Mouse (Mus musculus): ENCODE data around the gene Nrxn3.
A peak's percentile ranks its signal among the peaks of the same experiment; 100 is the strongest.

The Nrxn3 gene

GRCm38 (mm10) chr12:89198764-89199525, 476.3 kb downstream of the Nrxn3 start:
- DNase-seq: no peak

DNA sequence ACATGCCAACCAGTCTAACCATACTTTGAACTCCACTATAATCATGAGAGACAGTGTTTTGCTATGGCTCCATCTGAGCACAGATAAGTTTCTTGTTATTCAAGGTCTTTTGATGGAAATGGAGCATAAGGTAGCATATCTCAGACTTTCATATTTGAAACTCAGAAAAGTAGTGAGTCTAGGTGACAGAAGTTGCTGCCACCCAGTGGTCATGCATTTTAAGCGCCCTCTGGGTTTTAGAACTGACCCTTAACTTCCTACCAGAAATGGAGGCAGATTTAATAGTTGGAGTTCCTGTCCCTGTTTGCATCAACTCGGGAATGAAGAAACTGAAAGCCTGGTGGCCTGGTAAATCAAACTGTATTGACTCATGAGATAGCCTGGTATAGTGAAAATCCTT, 488.9 kb downstream of the Nrxn3 start:
- DNase-seq: no peak

GRCm38 (mm10) chr12:89239826-89240225, 517.1 kb downstream of the Nrxn3 start:
- no peak for DNase-seq

DNA sequence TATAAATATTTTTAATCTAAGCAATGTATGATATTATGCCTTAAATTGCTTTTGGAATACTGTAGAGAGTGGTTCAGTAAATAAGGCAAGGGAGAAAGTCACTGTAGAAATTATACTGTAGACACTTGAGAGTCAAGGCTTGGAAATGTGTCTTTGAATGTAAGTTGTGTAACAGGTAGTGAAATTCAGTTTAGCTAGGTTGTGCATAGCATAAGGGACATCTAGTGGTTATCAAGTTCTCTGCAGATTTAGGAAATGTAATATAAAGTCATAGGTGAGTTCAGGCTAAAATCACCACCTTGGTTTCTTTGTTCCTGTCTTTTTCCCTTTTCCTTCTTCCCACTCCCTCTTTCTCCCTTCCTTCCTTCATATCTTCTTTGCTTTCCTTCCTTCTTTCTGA, 518.9 kb downstream of the Nrxn3 start:
- no peak for DNase-seq

DNA sequence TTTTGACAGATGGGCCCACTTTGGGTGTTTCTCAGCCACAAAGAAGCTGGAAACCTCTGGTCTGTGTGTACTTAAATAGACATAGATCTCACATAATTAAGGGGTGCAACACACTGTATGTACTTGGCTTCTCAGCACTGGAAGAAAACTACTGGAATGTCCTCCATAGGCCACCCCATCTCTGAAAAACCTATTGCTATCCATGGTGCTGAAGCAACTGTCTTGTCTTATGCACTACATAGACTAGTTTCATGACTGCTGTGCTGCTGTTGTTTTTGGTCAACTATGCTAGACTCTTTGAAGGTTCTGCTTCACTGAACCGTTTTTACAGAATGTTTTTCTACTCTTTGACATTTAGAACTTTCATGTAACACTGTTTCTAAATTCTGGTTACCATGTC, 519.8 kb downstream of the Nrxn3 start:
- no peak for DNase-seq

- no peak for DNase-seq
Observed at GRCm38 (mm10) chr12:89255275-89255892, 532.7 kb downstream of the Nrxn3 start.

DNA sequence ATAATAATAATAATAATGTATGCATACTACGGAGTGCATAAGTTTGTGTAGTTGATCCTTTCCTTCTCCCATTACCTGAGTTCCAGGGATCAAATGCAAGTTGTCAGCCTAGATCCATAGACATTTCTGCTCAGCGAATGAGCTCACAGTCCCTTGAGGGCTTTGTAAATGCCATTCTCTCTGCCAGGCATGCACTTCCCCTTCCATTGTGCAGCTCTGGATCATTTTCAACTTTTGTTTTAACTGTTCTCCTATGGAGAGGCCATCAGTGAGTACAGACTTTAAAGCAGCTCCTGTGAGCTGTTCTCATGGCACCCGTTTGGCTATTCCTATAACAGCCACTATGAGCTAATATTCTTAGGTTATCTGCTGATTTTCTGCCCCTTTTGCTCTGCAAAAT, 536.2 kb downstream of the Nrxn3 start:
- DNase-seq: no peak

GRCm38 (mm10) chr12:89260076-89260475, 537.4 kb downstream of the Nrxn3 start:
- DNase-seq: no peak

DNA sequence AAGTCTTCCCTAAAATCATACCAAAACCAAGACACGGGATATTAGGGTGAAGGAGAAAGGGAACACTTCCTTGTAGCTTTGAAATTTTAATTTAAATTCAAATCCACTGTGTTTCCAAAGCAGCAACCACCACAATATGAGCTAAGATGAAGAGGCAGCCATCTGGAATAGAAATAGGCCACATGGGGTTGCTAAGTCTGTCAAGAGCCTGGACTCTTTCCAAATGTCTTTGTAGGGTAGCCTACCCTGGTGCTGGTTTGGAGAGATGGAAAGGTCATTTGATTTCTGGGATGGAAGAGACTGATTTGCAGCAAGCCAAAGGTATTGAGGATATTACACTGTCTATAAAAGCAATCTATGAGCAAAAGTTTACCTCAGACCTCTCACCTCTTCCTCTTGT, 539.6 kb downstream of the Nrxn3 start:
- DNase-seq: no peak

DNA sequence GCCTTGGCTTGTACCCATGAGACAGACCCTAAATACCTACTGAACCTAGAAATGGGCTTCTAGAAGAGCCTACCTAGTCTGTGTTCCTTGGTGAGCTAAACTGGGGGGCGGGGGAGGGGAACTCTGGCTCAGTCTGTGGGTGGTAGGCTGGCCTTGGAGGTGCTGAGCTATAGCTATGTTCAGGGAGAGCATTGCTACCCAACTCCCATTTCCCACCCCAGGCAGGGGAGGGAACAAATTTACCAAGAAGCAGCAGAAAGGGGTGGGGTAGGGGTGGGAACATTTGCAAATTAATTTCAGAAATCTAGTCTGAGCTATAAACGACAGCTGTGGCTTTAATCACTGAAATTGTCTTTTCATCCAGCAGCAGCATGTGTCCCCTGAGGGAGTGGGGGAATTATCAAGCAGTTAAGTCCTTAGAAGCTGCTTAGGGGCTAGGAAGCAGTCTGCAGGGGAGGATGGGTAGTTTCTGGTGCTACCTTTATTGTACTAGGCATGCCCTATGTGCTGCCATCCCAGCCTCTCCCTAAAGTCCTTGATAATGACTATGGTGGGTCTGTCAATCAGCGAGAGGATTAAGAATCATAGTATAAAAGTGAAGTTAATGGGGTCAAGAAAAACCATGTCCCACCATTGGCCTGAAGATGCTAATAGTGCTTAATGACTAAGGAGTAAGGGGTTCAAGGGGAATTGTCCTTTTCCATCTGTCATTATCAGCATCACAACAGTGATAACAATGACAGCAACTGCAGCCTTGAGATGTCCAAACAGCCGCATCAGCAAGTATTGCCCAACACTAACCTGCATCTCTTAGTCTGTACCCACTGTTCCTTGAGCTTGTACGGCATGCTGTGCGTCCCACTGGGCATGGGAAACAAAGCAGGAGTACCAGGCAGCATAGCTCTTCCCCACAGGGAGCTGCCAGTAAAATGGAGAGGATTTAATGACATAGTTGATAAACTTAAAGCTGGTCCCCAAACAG, 560.0 kb downstream of the Nrxn3 start:
- DNase-seq: no peak

- DNase-seq: no peak
Observed at GRCm38 (mm10) chr12:89284412-89284811, 561.7 kb downstream of the Nrxn3 start.

DNA sequence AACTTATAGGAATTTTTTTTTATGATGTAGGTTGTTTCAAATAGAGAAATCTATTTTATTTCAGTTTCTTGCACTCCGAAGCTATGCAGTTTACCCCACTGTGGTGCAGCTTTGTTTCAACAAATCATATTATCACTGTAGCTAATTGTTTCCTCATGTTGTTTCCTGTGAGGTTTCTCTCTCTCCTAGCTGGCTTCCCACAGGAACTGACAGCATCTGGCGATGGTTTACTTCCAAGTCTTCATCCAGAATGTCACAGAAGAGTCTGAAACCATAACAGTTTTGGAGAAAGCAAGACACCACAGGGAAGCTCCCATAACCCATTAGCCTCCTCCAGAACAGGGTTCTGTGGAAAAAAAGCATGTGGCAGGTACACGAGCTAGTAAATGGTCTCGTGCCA, 564.4 kb downstream of the Nrxn3 start:
- no peak for DNase-seq

- no peak for DNase-seq
Observed at GRCm38 (mm10) chr12:89289589-89290274, 567.1 kb downstream of the Nrxn3 start.

DNA sequence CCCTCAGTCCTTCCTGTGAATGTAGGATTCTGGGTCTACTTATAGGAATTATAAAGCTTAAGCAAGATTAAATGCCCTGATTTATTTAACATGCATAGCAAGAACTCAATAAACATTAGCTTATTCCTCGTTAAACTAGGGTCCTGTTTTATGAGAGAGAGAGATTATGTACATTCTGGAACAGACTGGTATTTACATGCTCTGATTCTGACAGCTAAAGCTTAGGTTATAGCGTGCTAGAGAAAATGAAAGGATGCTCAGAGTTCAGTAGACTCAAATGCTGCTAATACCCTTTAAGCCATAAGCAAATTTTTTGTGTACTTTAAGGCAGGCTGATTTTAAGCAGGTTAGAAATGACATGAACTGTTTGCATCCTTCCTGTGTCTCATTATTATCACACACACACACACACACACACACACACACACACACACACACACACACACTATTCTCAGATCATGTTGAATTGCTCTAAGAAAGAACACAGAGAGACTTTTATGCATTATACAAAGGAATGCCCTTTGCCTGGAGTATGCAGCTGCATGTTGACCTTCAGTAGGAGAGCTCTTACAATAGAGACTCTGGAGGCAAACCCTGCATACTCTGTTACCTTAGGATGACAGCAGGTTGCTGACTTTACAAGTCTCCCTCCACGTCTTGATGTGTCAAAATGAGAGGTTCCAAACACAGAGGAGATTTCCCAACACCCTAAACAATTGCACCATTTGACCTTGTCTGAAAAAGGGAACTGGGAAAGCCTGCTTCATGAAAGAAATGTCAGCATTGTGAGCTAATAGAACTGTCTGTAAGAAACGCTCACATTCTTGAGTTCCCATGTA, 568.3 kb downstream of the Nrxn3 start:
- no peak for DNase-seq

GRCm38 (mm10) chr12:89302011-89302410, 579.3 kb downstream of the Nrxn3 start:
- DNase-seq: peak in 1 of 2 experiments; percentile 17

- DNase-seq: no peak
Observed at GRCm38 (mm10) chr12:89310200-89310599, 587.5 kb downstream of the Nrxn3 start.

DNA sequence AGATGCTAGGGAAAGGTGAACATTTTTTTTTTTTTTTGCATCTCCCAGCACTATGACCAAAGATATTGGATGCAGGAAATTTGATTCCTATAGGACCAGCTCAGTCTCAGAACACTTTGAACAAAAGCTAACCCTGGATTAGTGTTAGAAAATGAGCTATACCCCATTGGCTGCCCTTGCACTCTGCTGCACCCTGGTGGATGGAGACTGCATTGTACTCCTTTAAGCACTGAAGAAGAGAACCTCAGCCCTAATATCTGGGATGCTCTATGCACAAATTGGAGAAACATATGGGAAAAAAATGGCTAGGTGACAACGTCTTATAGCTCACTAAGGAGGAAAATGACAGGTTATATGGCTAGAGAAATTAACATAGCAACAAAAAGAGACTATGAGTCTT, 589.9 kb downstream of the Nrxn3 start:
- peak in 1 of 2 experiments; percentile 2 for DNase-seq

- no peak for DNase-seq
Observed at GRCm38 (mm10) chr12:89325864-89326560, 603.3 kb downstream of the Nrxn3 start.

DNA sequence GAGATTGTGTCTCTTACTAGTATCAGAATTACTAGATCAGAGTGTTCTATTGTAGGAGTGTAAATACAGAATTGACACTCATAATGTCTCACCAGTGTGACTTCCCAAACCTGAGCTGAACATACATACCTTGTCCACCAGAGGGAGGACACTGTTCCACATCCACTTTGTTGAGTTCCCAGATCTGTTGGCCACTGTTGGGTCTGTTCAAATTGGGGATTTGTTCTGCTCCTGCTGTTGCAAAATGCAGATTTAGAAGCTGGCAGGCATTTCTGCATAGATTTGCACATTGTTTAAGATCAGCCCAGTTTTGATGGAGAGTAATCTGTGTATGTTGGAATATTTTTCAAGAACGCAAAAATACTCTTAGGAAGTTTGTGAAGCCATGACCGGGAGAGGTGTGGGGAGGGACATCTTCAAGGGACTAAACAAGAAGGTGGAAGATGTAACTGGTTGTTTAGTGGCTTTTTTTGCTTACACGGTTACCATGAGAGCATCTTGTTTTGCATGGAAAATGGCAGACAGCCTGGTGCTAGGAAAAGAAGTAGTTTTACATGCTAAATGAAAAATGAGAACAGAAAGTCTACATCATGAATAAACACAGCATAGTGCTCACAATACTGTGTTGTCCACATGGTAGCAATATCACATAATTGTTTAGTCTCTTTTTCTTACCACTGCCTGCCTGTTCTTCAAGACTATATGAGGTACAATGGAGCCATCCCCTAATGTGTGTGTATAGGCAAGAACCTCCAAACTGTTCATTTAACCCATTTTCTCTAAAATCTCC, 609.0 kb downstream of the Nrxn3 start:
- no peak for DNase-seq

- no peak for DNase-seq
Observed at GRCm38 (mm10) chr12:89333486-89333885, 610.8 kb downstream of the Nrxn3 start.

Measured in spleen, adult 18-20 months (tissue).